Mouse (Mus musculus) kidney, adult 2 months (tissue): ENCODE data around the gene AW549877. TPM values are rescaled to one million over a fixed set of nuclear protein-coding genes. Genes with fewer than 3 reads are reported as not detected.

ENCODE experiments used
- DNase-seq: peaks from one replicate; pipeline ENCODE4 v3.0.0; 2021
- H3K27ac ChIP-seq: fragments of 200-500 bp; 2 replicates; pipeline ENCODE4 v1.5.1; 2012; ENCODE audit warnings: low read depth, low read length, control low read depth, inconsistent platforms; ENCODE audit not compliant: insufficient read depth
- H3K27me3 ChIP-seq: fragments of 200-500 bp; replicated peaks from 2 replicates; pipeline ENCODE4 v1.6.1; 2012; ENCODE audit warnings: mild to moderate bottlenecking, moderate library complexity, low read length, inconsistent platforms; ENCODE audit not compliant: control insufficient read depth, insufficient read depth
- H3K36me3 ChIP-seq: fragments of 200-500 bp; 2 replicates; pipeline ENCODE4 v1.6.1; 2012; ENCODE audit warnings: mild to moderate bottlenecking, moderate library complexity, low read length, inconsistent platforms; ENCODE audit not compliant: control insufficient read depth, insufficient read depth
- H3K4me1 ChIP-seq: fragments of 200-500 bp; 2 replicates; pipeline ENCODE4 v1.6.1; 2011; ENCODE audit warnings: low read length; ENCODE audit not compliant: control insufficient read depth, insufficient read depth
- H3K4me3 ChIP-seq: fragments of 200-500 bp; 2 replicates; pipeline ENCODE4 v1.5.1; 2011; ENCODE audit warnings: mild to moderate bottlenecking, low read depth, low read length, control low read depth; ENCODE audit not compliant: insufficient read depth
- CTCF ChIP-seq: fragments of 200-500 bp; conservative IDR thresholded peaks from 2 replicates; pipeline ENCODE4 v1.5.1; 2011; ENCODE audit warnings: low read depth, mild to moderate bottlenecking, control low read depth, low read length, moderate library complexity, mixed read lengths; ENCODE audit not compliant: insufficient read depth, insufficient read length
- POLR2A ChIP-seq: fragments of 200-500 bp; IDR thresholded peaks from one replicate; pipeline ENCODE4 v1.6.1; 2011; ENCODE audit warnings: low read depth, low read length, control low read depth
- WGBS: fragments of 180-500 bp; shearing (Covaris S2); methylation state at CpG from one replicate; pipeline ENCODE4 v1.1.7; 2018; 5-methylcytosine and 5-hydroxymethylcytosine counted together
- polyA plus RNA-seq: library from polyadenylated mRNA; depleted of rRNA; stranded (reverse); fragments of >200 nt; gene quantifications from 2 replicates; pipeline ENCODE4 v1.2.3, GENCODE M21; 2012; rRNA removed

Gene AW549877
- polyA plus RNA-seq, 1 experiment: 20.5 TPM

- H3K36me3 ChIP-seq: no peaks in the 10 kb centered on the region
Measured at GRCm38 (mm10) chr15:3962251-3962650, 33.3 kb downstream of the AW549877 start.

GRCm38 (mm10) chr15:3960094-3960493 is 35.5 kb downstream of the AW549877 start:
- DNase-seq: peak; percentile 56
- Histone ChIP-seq H3K4me1 (peaks cover 4% of the 10 kb centered on the region; the same call in 1 of the 2 replicates), H3K36me3 (no peaks in the 10 kb centered on the region), H3K27ac (0 out of 2 replicates have a peak overlapping the region, but pooled peaks have one; percentile 23), H3K27me3 (no peaks in the 10 kb centered on the region), H3K4me3 (no peak overlapping the region)
- WGBS: 53% methylated on average over 1 of the region's 1 CpGs
- TF ChIP-seq CTCF: no peak
- no peak for TF ChIP-seq POLR2A

More at GRCm38 (mm10) chr15:3962251-3962650, 33.3 kb downstream of the AW549877 start:
- H3K4me3 ChIP-seq: no peak overlapping the region
- peaks cover 4% of the 10 kb centered on the region; the same call in 1 of the 2 replicates for H3K4me1 ChIP-seq
- peak overlapping the region; percentile 17 for H3K27ac ChIP-seq
- no peaks in the 10 kb centered on the region for H3K27me3 ChIP-seq
- TF ChIP-seq POLR2A (no peak), CTCF (no peak)
- 37% methylated on average over 8 of the region's 8 CpGs for WGBS
- DNase-seq: peak; percentile 84

- TF ChIP-seq POLR2A (no peak), CTCF (peak; percentile 34)
- Histone ChIP-seq H3K36me3 (no peaks in the 10 kb centered on the region), H3K27ac (no peak overlapping the region), H3K27me3 (no peaks in the 10 kb centered on the region), H3K4me3 (no peak overlapping the region), H3K4me1 (peaks cover 4% of the 10 kb centered on the region; the same call in 1 of the 2 replicates)
- DNase-seq: peak; percentile 74
- WGBS: 28% methylated on average over 4 of the region's 4 CpGs
Measured at GRCm38 (mm10) chr15:3957982-3958381, 37.6 kb downstream of the AW549877 start.

- TF ChIP-seq CTCF: no peak
- no peak for TF ChIP-seq POLR2A
- DNase-seq: peak; percentile 41
- H3K36me3 ChIP-seq: no peaks in the 10 kb centered on the region
- no peak overlapping the region for H3K4me3 ChIP-seq
- WGBS: 64% methylated on average over 2 of the region's 2 CpGs
- peaks cover 2% of the 10 kb centered on the region; the same call in 1 of the 2 replicates for H3K4me1 ChIP-seq
- H3K27me3 ChIP-seq: no peaks in the 10 kb centered on the region
- H3K27ac ChIP-seq: no peak overlapping the region
Measured at GRCm38 (mm10) chr15:3954971-3955370, 40.6 kb downstream of the AW549877 start.

- TF ChIP-seq POLR2A: no peak
- no peak; the same call in 1 of the 2 replicates for TF ChIP-seq CTCF
- no peak for DNase-seq
- Histone ChIP-seq H3K27ac (no peak overlapping the region), H3K4me1 (no peaks in the 10 kb centered on the region), H3K36me3 (no peaks in the 10 kb centered on the region), H3K4me3 (no peak overlapping the region), H3K27me3 (no peaks in the 10 kb centered on the region)
- WGBS: 93% methylated on average over 2 of the region's 2 CpGs
Measured at GRCm38 (mm10) chr15:3938132-3938531, 57.4 kb downstream of the AW549877 start.

- H3K4me3 ChIP-seq: no peak overlapping the region
- no peaks in the 10 kb centered on the region for H3K36me3 ChIP-seq
- H3K27me3 ChIP-seq: no peaks in the 10 kb centered on the region
- TF ChIP-seq CTCF (no peak), POLR2A (no peak)
- peak; percentile 72 for DNase-seq
- no peaks in the 10 kb centered on the region for H3K4me1 ChIP-seq
- WGBS: 43% methylated on average over 3 of the region's 3 CpGs
- no peak overlapping the region for H3K27ac ChIP-seq
Measured at GRCm38 (mm10) chr15:3936056-3936455, 59.5 kb downstream of the AW549877 start.

- no peak for TF ChIP-seq CTCF
- TF ChIP-seq POLR2A: no peak
- Histone ChIP-seq H3K27me3 (no peaks in the 10 kb centered on the region), H3K4me1 (no peaks in the 10 kb centered on the region), H3K27ac (peak overlapping the region; percentile 83), H3K36me3 (no peaks in the 10 kb centered on the region), H3K4me3 (no peak overlapping the region)
- DNase-seq: peak; percentile 61
- WGBS: 76% methylated on average over 4 of the region's 4 CpGs
Measured at GRCm38 (mm10) chr15:3933466-3933865, 62.1 kb downstream of the AW549877 start.

Other genes starting within 250 kb of the AW549877 start
- 8.8 and 10.7 TPM in 2 replicates for gene Fbxo4, start 16.2 kb downstream of the AW549877 start, polyA plus RNA-seq
- gene Oxct1, start 30.6 kb upstream of the AW549877 start, polyA plus RNA-seq: 401 and 425 TPM in 2 replicates